Mouse (Mus musculus) ES-E14 (cell line): ENCODE data around the gene Abhd12.

Experiments
- CHD2 ChIP-seq: IDR thresholded peaks from 2 replicates; pipeline ENCODE4 v1.6.1; 2014; ENCODE audit warnings: mild to moderate bottlenecking, low read depth, low read length, inconsistent platforms
- HCFC1 ChIP-seq: IDR thresholded peaks from 2 replicates; pipeline ENCODE4 v1.6.1; 2012; ENCODE audit warnings: low read length, inconsistent platforms, borderline replicate concordance; ENCODE audit not compliant: insufficient read depth
- MAFK ChIP-seq: IDR thresholded peaks from 2 replicates; pipeline ENCODE4 v1.6.1; 2014; ENCODE audit warnings: mild to moderate bottlenecking, low read depth, low read length, inconsistent platforms; ENCODE audit not compliant: insufficient read depth
- ZC3H11A ChIP-seq: IDR thresholded peaks from 2 replicates; pipeline ENCODE4 v1.6.1; 2012; ENCODE audit warnings: low read depth, mild to moderate bottlenecking, inconsistent platforms, low read length, borderline replicate concordance
- ZNF384 ChIP-seq: IDR thresholded peaks from 2 replicates; pipeline ENCODE4 v1.6.1; 2012; ENCODE audit warnings: low read depth, low read length, inconsistent platforms

DNA sequence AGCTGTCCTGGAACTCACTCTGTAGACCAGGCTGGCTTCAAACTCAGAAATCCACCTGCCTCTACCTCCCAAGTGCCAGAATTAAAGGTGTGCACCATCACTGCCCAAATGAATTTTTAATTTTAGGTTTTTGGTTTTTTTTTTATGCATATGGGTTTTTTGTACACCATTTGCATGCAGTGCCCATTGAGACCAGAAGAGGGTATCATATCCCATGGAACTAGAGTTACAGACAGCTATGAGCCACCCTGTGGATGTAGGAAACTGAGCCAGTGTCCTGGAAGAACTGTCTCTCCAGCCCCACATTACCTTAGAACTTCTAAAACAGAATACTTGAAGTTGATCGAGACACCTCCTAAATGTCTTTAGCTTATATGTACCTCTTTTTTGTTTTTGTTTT lies 101.5 kb downstream of the Abhd12 start:
- TF ChIP-seq CHD2 (no peak), ZC3H11A (peak; percentile 39; the same call in 1 of the 2 replicates), ZNF384 (no peak), HCFC1 (no peak), MAFK (no peak)
